Mouse (Mus musculus) CD4-positive, CD25-positive, alpha-beta regulatory T cell, adult 2 months (primary cell): Measurements from ENCODE around the gene Lcat.
A peak's percentile ranks its signal among the peaks of the same experiment; 100 is the strongest.
"Not testable (repeated sequence)": the region's sequence is repeated elsewhere in the genome, so short reads cannot be mapped to it uniquely, and the experiment has no call there.

ENCODE experiments used
- DNase-seq: peaks from one replicate; pipeline ENCODE4 v3.0.0-alpha.2; 2012; ENCODE audit warnings: low read depth, low spot score

Gene Lcat

GRCm38 (mm10) chr8:105943321-105943739, at the start of gene Lcat:
Gene Lcat (minus strand): TSS chr8:105943382.
- no peak for DNase-seq

GRCm38 (mm10) chr8:105992499-105992898, 49.3 kb upstream of the Lcat start:
- DNase-seq, result peak; percentile 70

DNA sequence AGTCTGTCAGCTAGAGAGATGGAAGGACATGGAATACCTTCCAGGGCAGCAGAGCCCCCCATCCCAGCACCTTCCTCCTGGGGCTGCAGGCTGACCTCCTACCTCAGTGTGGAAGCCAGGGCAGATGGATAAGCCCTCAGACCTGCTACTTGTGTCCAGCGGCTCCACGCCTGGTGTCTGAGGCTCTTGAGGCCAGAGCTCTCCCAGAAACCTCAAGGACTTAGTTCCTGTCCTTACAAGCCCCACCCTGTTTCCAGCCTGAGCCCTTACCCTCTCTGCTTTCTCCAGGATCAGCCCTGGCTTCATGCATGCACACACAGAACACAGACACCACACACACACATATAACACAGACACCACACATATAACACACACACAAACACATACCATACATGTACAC, 48.4 kb upstream of the Lcat start:
- peak; percentile 14 for DNase-seq

- DNase-seq, result peak; percentile 94
These were observed 47.7 kb upstream of the Lcat start, which contains the start of gene Dus2 for GRCm38 (mm10) chr8:105990856-105991387. Gene Dus2 (plus strand): TSS chr8:105991337.

DNA sequence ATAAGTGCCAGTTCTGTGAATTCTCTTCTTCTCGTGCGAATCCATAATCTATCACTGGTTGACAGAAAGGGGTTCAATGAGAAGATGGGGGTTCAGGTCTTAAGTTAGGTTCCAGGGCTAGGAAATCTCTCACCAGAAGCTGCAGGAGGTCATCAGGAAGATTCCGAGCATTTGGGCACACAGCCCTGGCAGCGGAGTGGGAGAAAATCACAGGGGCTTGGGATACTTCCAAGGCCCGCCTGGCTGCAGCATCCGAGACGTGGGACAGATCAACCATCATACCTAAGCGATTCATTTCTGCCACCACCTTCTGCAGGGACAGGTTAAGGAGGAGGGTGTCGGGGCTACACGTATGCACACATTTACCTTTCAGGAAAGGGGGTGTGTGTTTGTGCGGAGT, 45.4 kb upstream of the Lcat start:
- DNase-seq, result no peak

DNA sequence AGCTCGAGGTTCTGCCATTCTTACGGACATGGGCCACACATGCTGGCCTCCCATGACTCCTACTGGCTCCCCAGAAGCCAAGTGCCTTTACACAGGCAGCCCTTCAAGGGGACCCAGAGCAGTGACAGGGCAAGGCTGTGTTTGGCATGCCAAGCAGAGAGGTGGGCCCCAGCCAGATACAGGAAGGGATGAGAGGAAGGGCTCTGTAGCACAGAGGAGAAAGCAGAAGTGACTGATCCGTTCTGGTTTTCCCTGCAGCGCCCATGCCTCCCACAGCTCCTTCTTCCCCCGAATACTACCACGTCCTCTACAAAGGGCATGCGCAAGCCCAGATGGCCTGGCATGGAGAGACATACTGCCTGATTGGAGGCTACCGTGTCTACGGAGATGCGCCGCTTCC, 40.2 kb upstream of the Lcat start:
- DNase-seq, result not testable (repeated sequence)

DNA sequence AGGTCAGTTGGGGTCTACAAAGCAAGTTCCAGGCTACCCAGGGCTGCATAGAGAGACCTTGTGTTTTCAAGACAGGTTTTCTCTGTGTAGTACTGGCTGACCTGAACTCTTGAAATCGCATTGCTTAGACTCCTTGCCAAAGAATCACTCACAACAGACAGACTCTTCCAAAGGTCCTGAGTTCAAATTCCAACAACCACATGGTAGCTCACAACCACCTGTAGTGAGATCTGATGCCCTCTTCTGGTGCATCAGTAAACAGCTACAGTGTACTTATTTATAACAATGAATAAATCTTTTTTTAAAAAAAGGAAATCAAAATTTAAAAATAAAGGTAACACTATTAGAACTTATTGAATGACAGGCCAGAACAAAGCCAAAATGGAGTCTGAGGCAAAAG, 38.0 kb upstream of the Lcat start:
- DNase-seq, result no peak

- no peak for DNase-seq
These were observed 36.1 kb upstream of the Lcat start, which contains the start of gene Dpep3 for GRCm38 (mm10) chr8:105979325-105979724. Gene Dpep3 (minus strand): TSS chr8:105979429.

DNA sequence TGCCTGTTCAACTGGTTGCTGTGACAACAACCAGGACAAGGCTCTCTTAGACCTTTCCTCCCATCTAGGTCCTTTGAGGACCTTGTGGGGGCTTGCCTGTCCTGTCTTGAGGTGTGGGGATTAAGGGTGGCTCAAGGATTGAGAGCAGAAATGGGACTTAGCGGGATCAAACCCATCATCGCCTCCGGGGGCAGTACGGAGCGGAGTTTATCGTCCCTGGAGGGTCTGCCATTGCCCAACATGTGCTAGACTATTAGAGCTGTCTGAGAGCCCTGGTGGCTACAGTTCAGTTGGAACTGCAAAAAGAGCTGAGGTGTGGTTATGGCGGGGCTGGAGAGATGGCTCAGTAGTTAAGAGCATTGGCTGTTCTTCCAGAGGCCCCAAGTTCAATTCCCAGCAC, 32.2 kb upstream of the Lcat start:
- DNase-seq, result no peak

DNA sequence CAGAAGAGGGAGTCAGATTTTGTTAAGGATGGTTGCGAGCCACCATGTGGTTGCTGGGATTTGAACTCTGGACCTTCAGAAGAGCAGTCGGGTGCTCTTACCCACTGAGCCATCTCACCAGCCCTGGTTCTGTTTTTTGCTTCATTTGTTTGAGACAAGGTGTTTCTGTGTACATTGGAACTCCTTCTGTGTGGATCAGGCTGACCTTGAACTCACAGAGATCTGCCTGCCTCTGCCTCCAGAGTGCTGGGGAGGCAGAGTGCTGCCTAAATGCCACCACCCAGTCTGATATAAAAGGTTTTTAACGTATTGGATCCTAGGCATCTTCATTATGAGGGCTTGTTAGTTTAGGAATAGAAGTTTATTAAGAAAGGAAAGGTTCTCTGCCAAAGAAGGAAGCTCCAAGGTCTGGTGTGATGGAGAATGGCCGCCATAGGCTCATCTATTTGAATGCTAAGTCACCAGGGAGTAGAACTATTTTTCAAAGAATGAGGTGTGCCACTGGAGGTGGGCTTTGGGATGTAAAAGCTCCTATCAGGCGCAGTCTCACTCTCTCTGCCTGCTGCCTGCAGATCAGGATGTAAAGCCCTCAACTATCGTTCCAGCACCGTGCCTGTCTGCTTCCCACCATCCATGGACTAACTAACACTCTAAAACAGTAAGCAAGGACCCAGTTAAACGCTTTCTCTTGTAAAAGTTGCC, 28.0 kb upstream of the Lcat start:
- DNase-seq, result no peak

DNA sequence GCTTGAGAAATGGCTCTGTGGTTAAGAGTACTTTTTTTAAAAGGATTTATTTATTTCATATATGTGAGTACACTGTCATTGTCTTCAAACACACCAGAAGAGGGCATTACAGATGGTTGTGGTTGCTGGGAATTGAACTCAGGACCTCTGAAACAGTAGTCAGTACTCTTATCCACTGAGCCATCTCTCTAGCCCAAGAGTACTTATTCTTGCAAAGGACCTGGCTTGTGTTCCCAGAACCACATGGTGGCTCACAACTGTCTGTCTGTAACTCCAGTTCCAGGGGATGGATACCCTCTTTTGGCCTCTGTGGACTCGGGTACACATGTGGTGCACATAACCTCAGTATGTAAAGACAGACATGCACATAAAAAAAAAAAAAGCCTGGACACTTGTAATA, 26.2 kb upstream of the Lcat start:
- DNase-seq, result no peak

DNA sequence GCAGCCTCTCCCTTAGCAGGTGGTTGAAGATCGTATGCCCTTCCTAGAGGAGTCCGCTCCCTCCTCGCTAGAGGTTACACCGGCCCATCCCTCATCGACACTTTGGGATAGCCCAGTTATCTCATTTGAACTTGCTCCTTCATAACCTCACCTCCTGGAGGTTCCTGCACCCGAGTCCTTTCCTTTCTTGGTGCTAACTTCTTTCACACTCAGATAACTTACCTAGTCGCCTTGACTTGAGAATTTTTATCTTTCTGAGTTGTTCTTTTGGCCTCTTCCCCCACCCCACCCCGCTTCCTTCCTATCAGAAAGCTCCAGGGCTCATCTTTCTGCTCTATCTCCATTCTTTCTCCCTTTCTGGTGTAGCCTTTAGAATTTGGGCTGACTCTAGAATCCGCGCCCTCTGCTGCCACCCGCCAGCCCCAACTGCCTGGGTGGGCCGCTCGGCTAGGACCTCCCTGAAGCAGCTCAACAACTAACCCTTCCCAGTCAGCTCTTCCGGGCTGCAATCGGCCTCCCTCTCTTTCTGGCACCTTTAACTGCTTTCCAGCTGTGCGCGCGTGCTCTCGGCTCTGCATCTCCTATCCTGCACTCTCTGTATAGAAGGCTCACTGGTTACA, 23.6 kb upstream of the Lcat start:
- DNase-seq, result peak; percentile 36

GRCm38 (mm10) chr8:105965905-105966341, 22.7 kb upstream of the Lcat start, which contains the start of gene Slc12a4:
Gene Slc12a4 (minus strand): TSS chr8:105966097.
- peak; percentile 81 for DNase-seq

DNA sequence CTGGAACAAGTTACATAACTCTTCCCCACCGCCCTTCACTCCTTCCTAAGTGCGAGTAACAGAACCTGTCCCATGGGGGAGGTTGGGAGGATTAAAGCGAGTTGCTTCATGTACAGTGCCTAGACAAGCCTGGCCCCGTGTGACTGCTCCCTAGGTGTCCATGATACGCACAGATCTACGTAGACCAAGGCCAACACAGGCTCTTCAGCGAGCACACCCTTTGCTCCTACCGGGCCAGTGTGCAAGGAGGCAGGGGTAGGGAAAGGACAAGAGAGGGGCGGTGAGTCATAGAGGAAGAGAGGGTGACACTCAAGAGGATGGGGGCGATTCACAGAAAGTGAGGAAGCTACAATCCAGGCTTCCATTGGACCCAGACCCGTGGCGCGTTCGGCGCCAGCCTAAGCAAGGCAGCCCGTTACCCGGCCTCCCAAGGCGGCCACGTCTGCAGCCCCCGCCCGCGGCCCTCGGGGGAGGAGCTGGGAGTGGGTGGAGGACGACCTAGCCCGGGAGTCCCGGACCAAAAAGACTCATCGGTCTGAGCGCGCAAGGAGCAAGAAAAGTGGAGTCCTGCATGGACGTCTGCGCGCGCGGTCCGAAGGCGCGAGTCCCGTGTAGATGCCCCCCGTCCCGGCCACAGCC, 22.2 kb upstream of the Lcat start:
- DNase-seq, result peak; percentile 64

DNA sequence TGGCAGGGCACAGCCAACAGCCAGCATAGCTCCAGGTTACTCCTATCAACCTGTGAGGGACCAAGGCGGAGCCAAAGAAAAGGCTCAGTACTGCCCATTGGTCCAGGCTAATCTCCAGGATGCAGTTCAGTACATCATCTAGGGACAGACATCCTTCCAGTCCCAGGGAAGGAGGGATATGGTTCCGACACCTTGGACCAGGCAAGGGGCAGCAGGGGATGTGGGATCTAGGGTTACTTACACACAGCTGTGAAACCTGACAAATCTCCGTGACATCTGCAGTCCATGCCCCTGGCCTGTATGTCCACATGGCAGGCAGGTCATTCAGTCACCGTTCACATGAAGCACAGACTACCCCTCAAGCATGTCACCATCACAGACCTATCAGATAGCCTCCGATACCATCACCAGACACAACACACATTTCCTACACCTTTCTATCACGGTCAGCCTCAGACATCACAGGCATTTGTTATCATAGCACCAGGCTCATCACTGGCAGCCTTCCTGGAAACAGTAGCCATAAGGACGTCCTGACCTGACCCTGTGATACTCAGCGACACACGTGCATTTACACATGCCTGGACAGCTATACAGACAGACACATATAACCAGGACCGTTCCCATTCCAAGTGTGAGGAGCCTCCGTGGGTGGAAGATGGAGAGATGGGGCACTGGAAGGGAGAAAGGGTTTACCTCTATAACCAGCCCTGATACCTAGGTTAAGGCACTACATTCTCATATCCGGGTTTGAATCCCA, 21.5 kb upstream of the Lcat start:
- no peak for DNase-seq

DNA sequence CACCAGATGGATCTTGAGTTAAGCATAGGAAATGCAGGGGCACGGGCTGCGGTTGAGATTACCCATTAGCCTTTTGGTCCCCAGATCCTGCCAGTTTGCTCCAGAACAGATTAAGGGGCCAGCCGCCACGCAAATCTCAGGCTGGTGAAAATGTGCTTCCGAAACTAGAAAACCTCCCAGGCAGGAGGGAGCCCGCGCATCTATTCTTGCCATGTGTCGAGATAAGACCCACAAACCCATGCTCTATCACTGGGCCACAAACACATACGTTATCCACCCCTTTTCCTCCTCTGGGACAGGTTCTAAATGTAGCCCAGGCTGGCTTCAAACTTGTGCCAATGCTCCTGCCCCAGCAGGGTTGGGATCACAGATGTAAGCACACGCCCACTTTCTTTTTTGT, 18.4 kb upstream of the Lcat start:
- DNase-seq, result no peak

DNA sequence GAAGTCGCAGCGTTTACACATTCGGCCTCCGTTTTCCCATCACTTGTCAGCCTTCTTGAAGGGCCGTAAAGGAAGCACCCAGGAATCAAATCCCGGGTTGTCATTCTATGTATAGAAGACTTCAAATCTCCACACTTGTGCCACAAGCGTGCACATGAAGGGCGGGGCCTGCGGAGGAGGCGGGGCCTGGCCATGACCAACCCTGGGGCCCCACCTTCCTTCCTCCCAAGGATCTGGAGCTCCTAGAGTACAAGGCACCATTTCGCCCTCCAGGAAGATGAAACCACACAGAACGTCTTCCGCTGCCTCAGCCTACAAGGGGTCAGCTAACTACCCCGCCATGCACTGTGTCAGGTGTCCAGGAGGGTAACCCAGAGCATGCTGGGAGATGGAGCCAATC, 17.9 kb upstream of the Lcat start:
- no peak for DNase-seq

DNA sequence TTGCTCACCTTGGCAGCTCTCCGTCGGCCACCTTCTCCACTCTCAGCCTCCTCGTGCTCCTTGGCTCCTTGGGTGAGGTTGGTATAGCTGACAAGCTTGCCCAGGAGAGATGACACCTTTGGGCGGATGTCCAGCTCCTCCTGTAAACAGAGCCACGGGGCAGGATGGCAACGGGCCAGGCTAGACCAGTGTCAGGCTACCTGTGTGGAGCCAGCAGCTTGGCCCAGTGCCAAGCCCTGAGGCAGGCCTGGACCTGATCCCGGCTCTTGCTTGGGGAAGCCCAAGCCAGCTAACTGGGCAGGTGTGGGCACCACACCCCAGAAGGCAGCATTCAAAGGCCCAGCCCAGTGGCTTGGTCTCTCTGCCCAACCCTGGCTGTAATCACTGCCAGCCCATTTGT, 16.2 kb upstream of the Lcat start:
- DNase-seq, result no peak

DNA sequence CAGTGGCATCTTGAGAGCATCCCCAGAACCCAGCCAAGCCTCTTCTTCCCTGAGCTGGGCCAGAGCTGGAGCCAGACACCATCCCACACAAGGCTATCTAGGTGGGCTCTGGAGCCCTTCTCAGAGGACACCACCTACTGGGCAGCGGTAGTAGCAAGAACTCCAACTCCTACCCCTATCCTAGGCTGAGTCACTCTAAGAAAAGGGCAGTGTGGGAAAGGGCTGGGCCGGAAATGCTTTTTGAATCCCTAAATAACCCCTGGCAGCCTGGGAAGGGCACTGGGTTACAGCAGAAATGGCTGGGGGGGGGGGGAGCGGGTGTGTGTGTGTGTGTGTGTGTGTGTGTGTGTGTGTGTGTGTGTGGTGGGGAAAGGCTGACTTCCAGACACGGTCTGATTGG, 14.6 kb upstream of the Lcat start:
- no peak for DNase-seq

GRCm38 (mm10) chr8:105956556-105956955, 13.4 kb upstream of the Lcat start:
- no peak for DNase-seq

GRCm38 (mm10) chr8:105951057-105951659, 8.0 kb upstream of the Lcat start:
- DNase-seq, result no peak
